Mouse (Mus musculus) adrenal gland, postnatal 36 days (tissue): ENCODE results near the gene Nckap1. TPM values are rescaled to one million over a fixed set of nuclear protein-coding genes. Genes with fewer than 3 reads are reported as not detected.

Source experiments
- microRNA-seq: library from miRNA; unstranded; fragments of <30 nt; microRNA quantifications from one replicate; pipeline ENCODE4 v1.2.0, GENCODE M21; 2021
- total RNA-seq, 2 experiments: library from RNA; stranded (reverse); gene quantifications; 2 replicates each; pipeline ENCODE4 v1.2.3; 2021

Gene Nckap1
- total RNA-seq, 2 experiments from 2014 or later, result 144 to 180 TPM

Small RNAs within 50 kb of the gene (microRNA-seq; reads per million reads assigned to microRNA genes)
- not detected for gene Mir684-1

Other genes with a start within 250 kb of the Nckap1 start
- 100 to 1,000 TPM in 1 of 2 experiments, 1 to 10 TPM in 1; 5.2 to 304 TPM for gene Frzb, start 133.8 kb downstream of the Nckap1 start, total RNA-seq
- gene Dusp19, start 35.7 kb upstream of the Nckap1 start, total RNA-seq, result 10 to 100 TPM; 13.3 to 19.8 TPM
- 10 to 100 TPM; 24.3 to 27.1 TPM for gene Nup35, start 35.9 kb upstream of the Nckap1 start, total RNA-seq